Mouse (Mus musculus): Measurements from ENCODE around the gene Jaml.

DNA sequence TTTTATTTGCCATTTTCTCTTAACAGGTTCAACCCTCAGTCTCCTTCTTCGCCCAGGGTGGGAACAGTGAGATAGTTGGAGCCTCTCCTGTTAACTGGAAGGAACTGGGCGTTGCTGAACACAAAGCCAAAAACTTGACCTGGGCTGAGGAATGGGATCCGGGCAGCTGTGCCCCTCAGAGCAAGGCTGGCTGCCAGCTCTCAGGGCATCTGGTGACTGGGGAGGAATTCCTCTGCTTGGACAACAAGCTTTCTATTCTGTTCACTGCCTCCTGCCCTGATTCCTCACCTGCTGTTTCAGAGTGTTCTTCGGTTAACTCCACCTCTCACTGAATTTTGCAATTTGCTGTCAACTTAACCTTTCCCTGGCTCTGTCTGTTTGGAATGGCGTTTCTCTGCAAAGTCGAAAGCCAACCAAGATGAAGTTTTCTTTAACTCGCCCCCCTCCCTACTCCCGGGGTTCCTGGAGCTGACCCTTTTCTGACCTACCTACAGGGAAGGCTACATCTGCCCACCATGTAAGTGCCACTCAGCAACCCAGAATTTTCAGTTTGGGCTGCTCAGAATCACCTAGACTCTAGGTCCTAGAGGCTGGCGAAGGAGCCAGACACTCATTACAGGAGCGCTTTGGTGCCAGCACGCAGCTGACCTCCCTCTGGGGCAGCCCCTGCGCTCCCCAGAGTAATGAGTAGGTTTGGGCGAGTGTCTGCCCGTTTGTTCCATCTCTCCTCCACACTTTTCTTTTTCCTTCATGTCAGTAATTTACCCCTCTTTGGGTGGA lies 38.7 kb upstream of the Jaml start:
- TF ChIP-seq CTCF (IDR thresholded peaks at IDR 0.05; ENCODE audit: low read depth) (no peak), EP300 (IDR thresholded peaks at IDR 0.05; ENCODE audit: low read depth) (no peak)

Data from liver, postnatal 0 days (tissue).